Mouse (Mus musculus): Measurements from ENCODE around the gene Ppp1r15b. TPM values are rescaled to one million over a fixed set of nuclear protein-coding genes. Genes with fewer than 3 reads are reported as not detected.

Gene Ppp1r15b
- 41.6 TPM for polyA plus RNA-seq (2017; shearing (Covaris generic))

GRCm38 (mm10) chr1:133130638-133131560 is at the start of gene Ppp1r15b:
Gene Ppp1r15b (plus strand): TSS chr1:133131143.

DNA sequence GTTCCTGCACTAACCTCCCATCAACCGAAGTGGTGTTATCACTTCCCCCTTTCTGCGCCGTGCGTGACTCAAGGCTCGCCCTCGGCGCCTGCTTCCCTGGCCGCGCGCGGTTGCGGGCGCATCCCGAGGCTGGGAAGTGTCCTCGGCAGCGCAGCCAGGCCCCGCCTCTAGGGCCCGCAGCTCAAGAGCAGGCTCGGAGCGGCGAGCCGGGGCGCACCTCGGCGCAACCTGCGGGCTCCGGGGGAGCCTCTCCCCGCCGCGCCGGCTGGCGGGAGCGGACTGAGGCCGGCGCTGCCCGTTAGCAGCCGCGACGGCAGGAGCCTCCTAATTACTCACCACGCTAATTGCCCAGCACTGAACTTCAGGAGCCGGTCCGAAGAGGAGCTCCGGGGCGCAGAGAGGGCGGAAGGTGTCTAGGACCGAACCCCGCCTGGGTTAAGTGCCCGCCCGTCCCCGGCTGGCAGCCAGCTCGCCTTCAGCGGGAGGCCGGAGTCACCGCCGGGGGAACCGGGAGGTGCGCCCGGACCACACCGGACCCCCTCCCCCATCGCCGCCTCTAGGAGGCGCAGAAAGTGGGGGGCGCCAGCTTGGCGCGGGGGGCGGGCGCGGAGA is 33.0 kb downstream of the Ppp1r15b start, which contains the start of gene Plekha6:
Gene Plekha6, plus strand, starts transcription at position 391 of the 612 bp plus-strand sequence.

Other genes with a start within 250 kb of the Ppp1r15b start
- gene Mdm4, start 100.6 kb upstream of the Ppp1r15b start, polyA plus RNA-seq (2017; shearing (Covaris generic)) = 103 TPM
- gene Pik3c2b, start 85.5 kb upstream of the Ppp1r15b start, polyA plus RNA-seq (2017; shearing (Covaris generic)) = 0.36 TPM
- gene Plekha6, start 33.1 kb downstream of the Ppp1r15b start, polyA plus RNA-seq (2017; shearing (Covaris generic)) = 0.31 TPM
- not detected for gene Golt1a, start 178.7 kb downstream of the Ppp1r15b start, polyA plus RNA-seq (2017; shearing (Covaris generic))
- gene Kiss1, start 190.7 kb downstream of the Ppp1r15b start, polyA plus RNA-seq (2017; shearing (Covaris generic)) = not detected
- gene Ren1, start 219.4 kb downstream of the Ppp1r15b start, polyA plus RNA-seq (2017; shearing (Covaris generic)) = not detected
- gene Etnk2, start 232.4 kb downstream of the Ppp1r15b start, polyA plus RNA-seq (2017; shearing (Covaris generic)) = not detected